Mouse (Mus musculus) stomach, embryonic 16.5 days (tissue): ENCODE data around the gene Xpr1. TPM values are rescaled to one million over a fixed set of nuclear protein-coding genes. Genes with fewer than 3 reads are reported as not detected.

Experiments
- ATAC-seq: fragments of 200-750 bp; cut with Nextera tagmentation; 2 replicates; pipeline ENCODE4 v1.8.0; 2017; ENCODE audit warnings: moderate number of reproducible peaks, moderate TSS enrichment; ENCODE audit not compliant: insufficient read depth, low FRiP score
- H3K27ac ChIP-seq: fragments of 300-500 bp; sonication (generic); 2 replicates; pipeline ENCODE4 v1.5.1; 2014; ENCODE audit warnings: low read length
- H3K27me3 ChIP-seq: fragments of 300-500 bp; sonication (generic); 2 replicates; pipeline ENCODE4 v1.6.1; 2014; ENCODE audit warnings: low read length, control low read depth, mixed read lengths; ENCODE audit not compliant: control insufficient read depth, insufficient read depth
- H3K36me3 ChIP-seq: fragments of 300-500 bp; sonication (generic); 2 replicates; pipeline ENCODE4 v1.6.1; 2014; ENCODE audit warnings: low read length; ENCODE audit not compliant: control insufficient read depth, insufficient read depth
- H3K4me1 ChIP-seq: fragments of 300-500 bp; sonication (generic); 2 replicates; pipeline ENCODE4 v1.6.1; 2014; ENCODE audit warnings: low read length, control low read depth, mixed read lengths; ENCODE audit not compliant: control insufficient read depth, insufficient read depth
- H3K4me2 ChIP-seq: fragments of 300-500 bp; sonication (generic); 2 replicates; pipeline ENCODE4 v1.6.1; 2014; ENCODE audit warnings: low read depth, low read length, mixed read lengths
- H3K4me3 ChIP-seq: fragments of 300-500 bp; sonication (generic); replicated peaks from 2 replicates; pipeline ENCODE4 v1.5.1; 2014; ENCODE audit warnings: mild to moderate bottlenecking, low read length
- H3K9ac ChIP-seq: fragments of 300-500 bp; sonication (generic); 2 replicates; pipeline ENCODE4 v1.6.1; 2014; ENCODE audit warnings: low read length
- H3K9me3 ChIP-seq: fragments of 300-500 bp; sonication (generic); replicated peaks from 2 replicates; pipeline ENCODE4 v1.6.1; 2016; ENCODE audit warnings: low read length, control low read depth; ENCODE audit not compliant: control insufficient read depth
- WGBS: fragments of 180-500 bp; shearing (Covaris S2); extraction: QIAGEN DNeasy Blood & Tissue Kit; methylation state at CpG from one replicate; pipeline ENCODE4 v1.1.7; 2014; 5-methylcytosine and 5-hydroxymethylcytosine counted together
- polyA plus RNA-seq: library from polyadenylated mRNA; unstranded; fragments of >200 nt; fragmentation: Nextera tagmentation; extraction: Ambion mirVana; gene quantifications from 2 replicates; pipeline ENCODE4 v1.2.1, GENCODE M21; 2015

Xpr1 gene
- polyA plus RNA-seq, 1 experiment from 2014 or later = 7.8 TPM

- H3K9ac ChIP-seq = no peak overlapping the region
- no peak for ATAC-seq
- peaks cover 5% of the 10 kb centered on the region; the same call in 1 of the 2 replicates for H3K4me1 ChIP-seq
- H3K4me3 ChIP-seq = no peak overlapping the region
- H3K9me3 ChIP-seq = no peaks in the 10 kb centered on the region
- WGBS = 44% methylated on average over 4 of the region's 4 CpGs
- no peak overlapping the region for H3K27ac ChIP-seq
- H3K36me3 ChIP-seq = no peaks in the 10 kb centered on the region
- H3K4me2 ChIP-seq = 0 out of 2 replicates have a peak overlapping the region, but pooled peaks have one; percentile 16
- no peaks in the 10 kb centered on the region for H3K27me3 ChIP-seq
These were observed 1.8 kb downstream of the Xpr1 start for GRCm38 (mm10) chr1:155415421-155415820.

DNA sequence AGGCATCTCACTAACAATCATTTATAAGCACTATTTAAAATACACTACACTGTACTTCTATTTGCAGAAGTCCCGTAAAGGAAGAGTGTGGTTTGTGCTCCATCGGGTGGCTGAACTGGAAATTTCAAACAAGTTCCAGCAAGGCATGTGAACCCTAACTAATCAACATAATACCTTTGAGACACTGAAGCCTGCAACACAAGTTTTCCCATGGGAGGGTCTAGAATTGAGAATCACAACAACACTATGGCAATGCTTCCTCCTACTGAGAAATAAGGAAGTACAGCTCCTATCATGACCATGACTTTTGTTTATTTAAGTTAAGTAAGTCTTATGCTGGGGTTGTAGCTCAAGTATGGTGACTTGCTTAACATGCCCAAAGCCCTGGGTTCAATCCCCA is 4.5 kb downstream of the Xpr1 start:
- Histone ChIP-seq H3K27ac (no peak overlapping the region), H3K4me1 (peaks cover 5% of the 10 kb centered on the region; the same call in 1 of the 2 replicates), H3K27me3 (no peaks in the 10 kb centered on the region), H3K36me3 (no peaks in the 10 kb centered on the region), H3K9me3 (no peaks in the 10 kb centered on the region), H3K9ac (no peak overlapping the region), H3K4me2 (no peak overlapping the region), H3K4me3 (no peak overlapping the region)
- ATAC-seq = no peak
- 69% methylated on average over 2 of the region's 2 CpGs for WGBS

- WGBS = 75% methylated on average over 2 of the region's 2 CpGs
- ATAC-seq = no peak
- H3K4me3 ChIP-seq = no peak overlapping the region
These were observed 8.6 kb downstream of the Xpr1 start for GRCm38 (mm10) chr1:155408577-155408966.

GRCm38 (mm10) chr1:155407697-155408576 is 9.3 kb downstream of the Xpr1 start:
- H3K9ac ChIP-seq = no peak overlapping the region
- WGBS = 72% methylated on average over 11 of the region's 11 CpGs
- H3K27ac ChIP-seq = no peak overlapping the region
- no peaks in the 10 kb centered on the region for H3K36me3 ChIP-seq
- H3K9me3 ChIP-seq = no peaks in the 10 kb centered on the region
- ATAC-seq = no peak
- H3K27me3 ChIP-seq = no peaks in the 10 kb centered on the region
- peaks cover 3% of the 10 kb centered on the region; the same call in 1 of the 2 replicates for H3K4me1 ChIP-seq
- H3K4me2 ChIP-seq = no peak overlapping the region
- no peak overlapping the region for H3K4me3 ChIP-seq

More at GRCm38 (mm10) chr1:155408577-155408966, 8.6 kb downstream of the Xpr1 start:
- no peak overlapping the region for H3K27ac ChIP-seq
- H3K4me2 ChIP-seq = no peak overlapping the region
- peaks cover 3% of the 10 kb centered on the region; the same call in 1 of the 2 replicates for H3K4me1 ChIP-seq
- H3K9me3 ChIP-seq = no peaks in the 10 kb centered on the region
- no peaks in the 10 kb centered on the region for H3K27me3 ChIP-seq
- no peak overlapping the region for H3K9ac ChIP-seq
- H3K36me3 ChIP-seq = no peaks in the 10 kb centered on the region

DNA sequence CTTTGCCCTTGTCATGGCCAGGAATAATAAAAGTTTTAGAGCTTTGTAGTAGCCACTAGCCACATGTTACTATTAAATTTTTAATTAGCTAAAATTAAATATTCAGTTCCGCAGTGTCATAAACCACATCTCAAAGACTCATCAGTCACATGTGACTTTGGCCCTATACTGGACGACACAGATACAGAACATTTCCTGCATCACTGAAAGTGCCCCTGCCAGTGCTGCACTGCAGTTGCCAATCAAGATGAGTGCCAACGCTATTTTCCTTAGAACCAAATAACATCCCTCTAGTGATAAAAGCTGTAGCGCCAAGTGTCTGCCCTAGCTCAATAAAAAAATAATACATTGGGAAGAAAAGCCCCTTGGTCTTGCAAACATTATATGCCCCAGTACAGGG is 17.2 kb downstream of the Xpr1 start:
- H3K27ac ChIP-seq = no peak overlapping the region
- 85% methylated on average over 4 of the region's 4 CpGs for WGBS
- H3K4me2 ChIP-seq = no peak overlapping the region
- H3K4me3 ChIP-seq = no peak overlapping the region
- no peaks in the 10 kb centered on the region for H3K9me3 ChIP-seq
- H3K36me3 ChIP-seq = no peaks in the 10 kb centered on the region
- no peaks in the 10 kb centered on the region for H3K4me1 ChIP-seq
- no peak overlapping the region for H3K9ac ChIP-seq
- no peak for ATAC-seq
- no peaks in the 10 kb centered on the region for H3K27me3 ChIP-seq

GRCm38 (mm10) chr1:155394829-155395228 is 22.4 kb downstream of the Xpr1 start:
- 67% methylated on average over 6 of the region's 6 CpGs for WGBS
- H3K9ac ChIP-seq = no peak overlapping the region
- H3K4me2 ChIP-seq = no peak overlapping the region
- no peak overlapping the region for H3K4me3 ChIP-seq
- no peaks in the 10 kb centered on the region for H3K4me1 ChIP-seq
- no peaks in the 10 kb centered on the region for H3K36me3 ChIP-seq
- no peaks in the 10 kb centered on the region for H3K9me3 ChIP-seq
- H3K27ac ChIP-seq = no peak overlapping the region
- no peak for ATAC-seq
- no peaks in the 10 kb centered on the region for H3K27me3 ChIP-seq

DNA sequence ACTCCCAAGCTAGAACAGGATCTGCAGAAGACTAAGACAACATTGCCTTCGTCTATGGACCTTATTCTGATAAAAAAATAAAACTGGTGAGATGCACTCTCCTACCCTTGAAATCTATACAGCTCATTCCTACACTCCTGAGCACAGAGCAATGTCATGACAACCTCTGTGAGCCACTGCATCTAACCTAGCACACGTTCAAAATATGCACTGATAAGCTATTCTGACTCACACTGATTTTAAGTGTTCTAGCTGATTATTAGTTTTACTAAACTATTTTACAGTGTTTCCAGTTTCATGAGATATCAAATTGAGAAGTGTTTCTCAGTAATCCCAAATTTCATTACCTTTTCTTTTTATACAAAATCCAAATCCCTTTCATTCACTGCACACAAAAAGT is 23.2 kb downstream of the Xpr1 start:
- Histone ChIP-seq H3K4me3 (no peak overlapping the region), H3K4me2 (no peak overlapping the region), H3K9me3 (no peaks in the 10 kb centered on the region), H3K4me1 (no peaks in the 10 kb centered on the region), H3K9ac (no peak overlapping the region), H3K36me3 (no peaks in the 10 kb centered on the region), H3K27ac (no peak overlapping the region), H3K27me3 (no peaks in the 10 kb centered on the region)
- 47% methylated on average over 2 of the region's 2 CpGs for WGBS
- ATAC-seq = no peak

DNA sequence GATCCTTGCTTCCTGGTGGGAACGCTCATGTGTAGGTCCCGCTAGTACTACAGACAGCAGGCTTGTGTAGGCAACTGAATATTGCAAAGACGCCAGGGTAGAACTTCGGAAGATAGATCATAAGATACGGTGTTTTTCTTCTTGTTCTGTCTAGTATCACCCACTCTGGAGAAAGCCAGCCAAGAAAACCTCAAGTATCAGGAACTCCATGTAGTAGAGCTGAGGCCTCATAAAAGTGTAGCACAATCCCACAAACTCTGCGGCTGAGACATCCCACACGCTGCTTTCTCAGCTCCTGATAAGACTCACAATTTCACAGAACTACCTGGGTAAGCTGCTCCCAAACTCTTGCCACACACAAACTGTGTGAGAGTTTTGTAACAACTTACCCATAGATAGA is 24.4 kb downstream of the Xpr1 start:
- no peak overlapping the region for H3K4me2 ChIP-seq
- no peak overlapping the region for H3K27ac ChIP-seq
- H3K9me3 ChIP-seq = no peaks in the 10 kb centered on the region
- 88% methylated on average over 7 of the region's 7 CpGs for WGBS
- no peak overlapping the region for H3K4me3 ChIP-seq
- no peak for ATAC-seq
- H3K27me3 ChIP-seq = no peaks in the 10 kb centered on the region
- no peaks in the 10 kb centered on the region for H3K36me3 ChIP-seq
- no peak overlapping the region for H3K9ac ChIP-seq
- no peaks in the 10 kb centered on the region for H3K4me1 ChIP-seq

DNA sequence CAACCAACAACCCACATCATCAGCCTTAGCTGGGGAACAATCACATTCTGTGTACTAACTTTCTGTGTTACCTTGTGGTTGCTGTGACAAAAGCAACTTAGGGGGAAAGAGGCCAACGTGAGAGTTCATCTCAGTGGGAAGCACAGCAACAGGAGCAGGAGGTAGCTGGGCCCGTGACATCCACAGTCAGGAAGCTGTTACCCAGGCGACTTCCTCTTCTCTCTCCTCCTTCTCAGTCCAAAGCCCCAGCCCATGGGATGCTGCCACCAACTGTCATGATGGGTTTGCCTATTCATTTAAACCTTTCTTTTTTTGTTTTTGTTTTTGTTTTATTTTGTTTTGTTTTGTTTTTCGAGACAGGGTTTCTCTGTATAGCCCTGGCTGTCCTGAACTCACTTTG is 25.7 kb downstream of the Xpr1 start:
- Histone ChIP-seq H3K9me3 (no peaks in the 10 kb centered on the region), H3K27me3 (no peaks in the 10 kb centered on the region), H3K4me3 (no peak overlapping the region), H3K36me3 (no peaks in the 10 kb centered on the region), H3K4me2 (no peak overlapping the region), H3K9ac (no peak overlapping the region), H3K4me1 (no peaks in the 10 kb centered on the region), H3K27ac (no peak overlapping the region)
- WGBS = 73% methylated on average over 4 of the region's 4 CpGs
- ATAC-seq = no peak
